In the genomic region with DNA sequence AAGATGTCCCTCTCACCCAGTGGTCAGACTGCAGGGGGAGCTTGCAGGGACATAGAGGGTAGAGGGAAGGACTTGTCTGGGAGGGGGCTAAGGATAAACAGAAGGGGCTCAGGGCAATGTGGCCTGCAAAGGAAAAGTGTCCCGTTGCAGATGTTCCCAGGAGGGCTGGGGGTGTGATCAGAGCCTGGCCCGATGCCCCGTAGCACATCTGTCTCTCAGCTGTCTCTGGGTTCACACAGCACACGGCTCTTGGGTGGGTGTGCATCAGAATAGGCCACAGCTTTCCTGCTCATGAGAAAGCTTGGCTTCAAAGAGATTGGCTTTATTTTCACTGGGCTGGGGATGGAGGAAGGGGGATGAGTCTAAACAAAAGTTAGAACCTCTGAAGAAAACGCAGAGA, we compare ENCODE assay signal across 23 mouse cellular contexts.
DNase-seq lines count a peak whose midpoint lies in the region; ATAC-seq and TF ChIP-seq lines count a peak whose summit lies in the region.
"Had no signal": no experiment of that assay in that cellular context is flagged by ENCODE, and none has a peak within 500 bp of the region (broad histone marks: within the 10 kb centered on the region; RNA-seq: fewer than 3 reads in every experiment).

No protein-coding gene starts in this region.

- H3K79me2 ChIP-seq in heart, adult 2 months (replicated peaks; ENCODE audit: control insufficient read depth, insufficient read depth, low read length) = no peaks in the 10 kb centered on the region

- TF ChIP-seq EP300 in heart, adult 2 months (IDR thresholded peaks at IDR 0.05; ENCODE audit: insufficient read depth, low read depth, low read length) = no peak

- no peak overlapping the region for H3K27ac ChIP-seq in heart, adult 2 months
- H3K27ac ChIP-seq in intestine, embryonic 16.5 days (ENCODE audit: low read length) = no peak overlapping the region
- no peak overlapping the region for H3K27ac ChIP-seq in intestine, postnatal 0 days (ENCODE audit: low read depth, low read length)
- H3K27ac ChIP-seq: heart, embryonic 13.5 days; liver, embryonic 14.5 days; midbrain, embryonic 15.5 days; neural tube, embryonic 12.5 days had no signal

- no peak for TF ChIP-seq CTCF in heart, adult 2 months (IDR thresholded peaks at IDR 0.05)
- no peak for TF ChIP-seq CTCF in intestine, postnatal 0 days (IDR thresholded peaks at IDR 0.05; ENCODE audit: low read depth)

- 45% methylated on average over 5 of the region's 5 CpGs for WGBS in heart, adult 2 months
- WGBS in intestine, embryonic 16.5 days = 44% methylated on average over 5 of the region's 5 CpGs
- 58% methylated on average over 5 of the region's 5 CpGs for WGBS in intestine, postnatal 0 days

- H3K4me1 ChIP-seq in heart, adult 2 months (ENCODE audit: control insufficient read depth, insufficient read depth, low read length) = no peaks in the 10 kb centered on the region
- H3K4me1 ChIP-seq in intestine, embryonic 16.5 days (ENCODE audit: control insufficient read depth, insufficient read depth, low read length) = peaks cover 6% of the 10 kb centered on the region
- H3K4me1 ChIP-seq in intestine, postnatal 0 days (replicated peaks; ENCODE audit: control insufficient read depth, insufficient read depth, low read length) = no peaks in the 10 kb centered on the region
- H3K4me1 ChIP-seq: midbrain, embryonic 15.5 days; neural tube, embryonic 12.5 days had no signal

- H3K9me3 ChIP-seq in intestine, embryonic 16.5 days (ENCODE audit: control insufficient read depth, low read length) = no peaks in the 10 kb centered on the region
- H3K9me3 ChIP-seq in intestine, postnatal 0 days (ENCODE audit: control insufficient read depth) = no peaks in the 10 kb centered on the region
- H3K9me3 ChIP-seq: heart, embryonic 13.5 days; limb, embryonic 15.5 days; midbrain, embryonic 15.5 days; neural tube, embryonic 12.5 days had no signal

- intact Hi-C loops in heart, adult 2 months (cut with DNase I) = no loop called here
- intact Hi-C loops in heart, postnatal 25 days (cut with DNase I) = no loop called here

- ATAC-seq in intestine, embryonic 16.5 days = peak; percentile 40; the same call in 1 of the 2 replicates
- ATAC-seq in intestine, postnatal 0 days = no peak
- no peak for ATAC-seq in granulocyte monocyte progenitor cell, adult 5-6 weeks (replicated peaks; ENCODE audit: poor library complexity, severe bottlenecking)
- ATAC-seq: CD4-positive, CD25-positive, alpha-beta regulatory T cell, adult 4 months; forebrain, postnatal 0 days; midbrain, embryonic 15.5 days had no signal

- H3K9ac ChIP-seq in heart, adult 2 months (ENCODE audit: low read depth, low read length) = no peak overlapping the region
- H3K9ac ChIP-seq in intestine, embryonic 16.5 days (ENCODE audit: low read depth, low read length) = no peak overlapping the region
- H3K9ac ChIP-seq in intestine, postnatal 0 days (ENCODE audit: low read depth, low read length) = no peak overlapping the region
- H3K9ac ChIP-seq: forebrain, postnatal 0 days; heart, embryonic 13.5 days; limb, embryonic 15.5 days; liver, embryonic 14.5 days; midbrain, embryonic 15.5 days; neural tube, embryonic 12.5 days had no signal

- H3K27me3 ChIP-seq in heart, adult 2 months (ENCODE audit: control insufficient read depth, insufficient read depth, low read length) = no peaks in the 10 kb centered on the region; the same call in 1 of the 2 replicates
- no peaks in the 10 kb centered on the region for H3K27me3 ChIP-seq in intestine, embryonic 16.5 days (replicated peaks; ENCODE audit: control insufficient read depth, insufficient read depth, low read length)
- no peaks in the 10 kb centered on the region for H3K27me3 ChIP-seq in intestine, postnatal 0 days (replicated peaks; ENCODE audit: control insufficient read depth, insufficient read depth, low read length)
- H3K27me3 ChIP-seq: limb, embryonic 15.5 days; midbrain, embryonic 15.5 days; neural tube, embryonic 12.5 days had no signal

- H3K4me2 ChIP-seq in intestine, embryonic 16.5 days (ENCODE audit: low read depth, low read length) = no peak overlapping the region
- H3K4me2 ChIP-seq in intestine, postnatal 0 days (replicated peaks; ENCODE audit: low read depth) = no peak overlapping the region
- H3K4me2 ChIP-seq: heart, embryonic 13.5 days; limb, embryonic 15.5 days; midbrain, embryonic 15.5 days; neural tube, embryonic 12.5 days had no signal

- no peaks in the 10 kb centered on the region for H3K36me3 ChIP-seq in heart, adult 2 months (ENCODE audit: control insufficient read depth, insufficient read depth, low read length)
- H3K36me3 ChIP-seq in intestine, embryonic 16.5 days (ENCODE audit: control insufficient read depth, insufficient read depth, low read length) = no peaks in the 10 kb centered on the region
- H3K36me3 ChIP-seq in intestine, postnatal 0 days (ENCODE audit: control insufficient read depth, insufficient read depth) = no peaks in the 10 kb centered on the region
- H3K36me3 ChIP-seq: heart, embryonic 13.5 days; limb, embryonic 15.5 days; midbrain, embryonic 15.5 days; neural tube, embryonic 12.5 days had no signal

- no peak for TF ChIP-seq POLR2A in heart, adult 2 months (IDR thresholded peaks at IDR 0.05; ENCODE audit: insufficient read depth, low read depth, low read length)

- no peak overlapping the region for H3K4me3 ChIP-seq in heart, adult 2 months
- no peak overlapping the region for H3K4me3 ChIP-seq in intestine, embryonic 16.5 days (ENCODE audit: low read length)
- no peak overlapping the region for H3K4me3 ChIP-seq in intestine, postnatal 0 days (ENCODE audit: low read depth, low read length)
- H3K4me3 ChIP-seq: heart, embryonic 13.5 days; limb, embryonic 15.5 days; midbrain, embryonic 15.5 days; neural tube, embryonic 12.5 days had no signal

- peak; percentile 28 to 49 for DNase-seq in heart, adult 2 months
- DNase-seq in heart, postnatal 25 days (ENCODE audit: low spot score) = no peak
- peak; percentile 51 for DNase-seq in testis, postnatal 10 days (ENCODE audit: low spot score)
- DNase-seq in testis, postnatal 14 days (ENCODE audit: low spot score) = no peak
- DNase-seq in ovary, postnatal 36 days (ENCODE audit: low spot score) = no peak
- DNase-seq: adrenal gland, postnatal 14 days; cerebellum, adult 9-10 months; forebrain, postnatal 0 days; gastrocnemius, postnatal 14 days; kidney, adult 18-20 months; kidney, postnatal 4 days; layer of hippocampus, adult 9-11 months; right cerebral cortex, postnatal 25 days; spleen, adult 18-20 months had no signal

Comparison
In these comparisons a context has a peak if more than half of its experiments do, and no peak if none do; other contexts are left out.
1. DNase-seq: peak in heart, adult 2 months (2 of 2) and testis, postnatal 10 days (single experiment); none in heart, postnatal 25 days (single experiment), testis, postnatal 14 days (single experiment) and ovary, postnatal 36 days (single experiment).